Mouse (Mus musculus): ENCODE measurements around the gene Samd5.

The Samd5 gene

DNA sequence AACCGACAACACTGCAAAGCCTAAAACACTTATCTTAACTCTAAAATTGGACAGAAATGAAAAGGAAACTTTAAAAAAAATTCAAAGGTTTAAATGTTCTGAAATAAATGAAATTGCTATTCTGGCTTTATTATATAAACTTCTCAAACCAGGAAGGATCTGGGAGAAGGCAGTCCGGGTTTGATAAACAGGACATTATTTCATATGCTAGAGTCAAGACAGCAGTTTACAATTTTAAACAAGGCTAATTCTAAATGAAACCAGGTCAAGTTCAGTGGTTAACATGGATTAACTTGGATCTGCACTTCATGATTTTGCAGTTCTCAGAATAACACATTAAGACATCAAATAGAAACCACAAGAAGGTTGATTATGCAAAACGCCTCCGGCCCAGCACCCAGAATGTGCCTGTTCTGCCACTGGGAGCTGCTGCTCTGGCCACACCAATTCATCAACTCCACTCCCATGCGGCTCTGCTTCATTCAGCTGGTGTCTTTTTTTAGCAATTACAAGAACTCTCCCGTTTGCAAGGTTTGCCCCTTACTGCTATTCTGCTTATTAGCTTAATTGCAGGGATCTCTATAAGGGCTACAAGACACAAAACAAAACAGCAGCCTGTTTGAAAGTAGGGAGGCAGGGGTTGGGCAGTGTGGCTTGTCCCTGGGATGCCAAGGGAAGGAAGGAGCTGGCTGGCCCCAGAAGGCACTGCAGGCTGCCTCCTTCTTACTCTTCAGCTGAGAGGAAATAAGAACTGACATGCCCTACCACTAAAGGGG is 24.8 kb downstream of the Samd5 start:
- no peak for DNase-seq (ENCODE audit: low spot score in 2 of 2)

DNA sequence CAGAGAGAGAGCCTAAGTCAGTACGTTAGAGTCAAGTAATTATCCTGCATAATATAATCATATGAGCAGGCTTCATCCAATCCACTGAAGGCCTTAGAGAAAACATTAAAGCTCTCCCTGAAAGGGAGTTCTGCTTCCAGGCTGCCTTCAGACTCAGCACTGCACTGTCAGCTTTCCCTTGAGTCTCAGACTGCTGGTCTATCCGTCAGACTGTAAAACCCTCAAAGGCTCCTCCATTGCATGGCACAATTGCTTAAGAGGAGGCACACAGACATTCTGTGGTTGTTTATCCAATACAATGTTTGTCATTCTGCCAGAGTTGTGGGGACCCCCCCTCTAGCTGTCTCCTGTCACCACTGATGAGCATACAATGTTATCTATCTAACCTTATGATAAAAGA is 26.5 kb downstream of the Samd5 start:
- no peak for DNase-seq (ENCODE audit: low spot score in 2 of 2)

DNA sequence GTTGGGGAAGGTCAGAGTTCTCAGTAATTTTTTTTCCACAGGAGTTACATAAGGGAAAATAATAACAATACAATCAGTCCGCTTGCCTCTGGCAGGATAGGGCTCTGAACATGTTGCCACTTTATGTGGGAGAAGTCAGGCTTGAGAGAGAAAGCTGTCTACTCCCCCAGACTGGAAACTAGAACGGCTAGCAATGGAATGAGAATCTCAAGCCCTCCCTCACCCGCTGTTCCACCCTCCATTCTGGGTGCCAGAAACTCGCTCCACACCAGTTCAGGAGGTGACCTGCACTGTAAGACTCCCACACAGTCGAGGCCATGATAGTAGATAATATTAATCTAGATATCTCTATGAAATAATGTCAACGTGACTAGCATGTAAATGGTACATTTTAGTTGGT is 27.3 kb downstream of the Samd5 start:
- no peak for DNase-seq (ENCODE audit: low spot score in 2 of 2)

DNA sequence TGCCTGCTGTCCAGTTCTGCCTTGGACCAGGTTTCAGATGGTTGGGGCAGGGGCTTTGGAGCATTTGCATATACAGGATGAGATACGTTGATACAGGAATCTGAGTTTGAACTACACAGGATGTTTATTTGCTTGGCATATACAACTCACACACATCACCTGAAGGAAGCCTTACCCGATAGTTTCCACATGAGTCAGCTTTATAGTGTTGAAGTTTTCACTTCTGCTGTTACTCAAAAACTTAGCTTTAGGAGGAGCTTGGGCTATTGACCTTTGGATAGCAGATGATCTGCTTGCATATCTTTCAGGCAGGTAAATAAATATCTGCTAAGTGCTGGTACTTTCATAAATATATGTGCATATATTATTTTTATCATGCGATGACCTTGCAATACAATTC is 28.6 kb downstream of the Samd5 start:
- no peak for DNase-seq (ENCODE audit: low spot score in 2 of 2)

DNA sequence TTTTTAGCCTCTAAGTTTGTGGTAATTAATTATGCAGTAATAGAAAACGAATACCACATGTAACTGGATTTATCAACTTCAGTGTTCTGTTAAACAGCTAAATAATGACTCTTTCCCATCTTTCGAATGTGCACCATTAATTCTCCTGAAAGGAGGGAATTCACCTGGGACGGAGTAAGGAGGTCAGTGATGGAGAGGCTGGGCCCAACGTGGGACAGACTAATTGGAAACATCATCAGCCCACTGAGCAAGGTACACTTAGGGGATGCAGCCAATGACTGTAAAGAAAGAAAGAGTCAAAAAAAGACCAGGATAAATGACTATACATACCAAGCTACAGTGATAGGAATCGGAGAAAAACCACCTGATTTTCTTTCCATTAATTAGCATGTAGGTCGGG is 31.5 kb downstream of the Samd5 start:
- no peak for DNase-seq (ENCODE audit: low spot score in 2 of 2)

DNA sequence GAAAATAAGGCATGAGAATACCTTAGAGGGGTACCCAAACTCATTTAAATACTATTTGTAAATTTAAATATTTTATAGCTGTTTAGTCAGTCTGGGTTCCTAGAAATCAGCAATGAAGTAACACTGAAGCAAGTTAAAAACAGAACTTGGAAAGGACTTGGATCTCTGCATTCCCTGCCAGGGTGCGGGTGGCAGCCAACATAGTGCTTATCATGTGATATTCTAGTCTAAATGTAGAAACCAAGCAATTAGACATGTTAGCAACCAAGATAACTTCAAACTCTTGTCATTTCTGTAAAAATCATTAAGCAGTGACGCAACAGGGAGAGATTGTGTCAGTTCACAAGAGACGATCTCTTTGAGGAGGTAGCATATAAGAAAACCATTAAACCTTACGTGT is 32.9 kb downstream of the Samd5 start:
- DNase-seq (ENCODE audit: low spot score in 2 of 2): peak in 1 of 2 experiments; percentile 24

DNA sequence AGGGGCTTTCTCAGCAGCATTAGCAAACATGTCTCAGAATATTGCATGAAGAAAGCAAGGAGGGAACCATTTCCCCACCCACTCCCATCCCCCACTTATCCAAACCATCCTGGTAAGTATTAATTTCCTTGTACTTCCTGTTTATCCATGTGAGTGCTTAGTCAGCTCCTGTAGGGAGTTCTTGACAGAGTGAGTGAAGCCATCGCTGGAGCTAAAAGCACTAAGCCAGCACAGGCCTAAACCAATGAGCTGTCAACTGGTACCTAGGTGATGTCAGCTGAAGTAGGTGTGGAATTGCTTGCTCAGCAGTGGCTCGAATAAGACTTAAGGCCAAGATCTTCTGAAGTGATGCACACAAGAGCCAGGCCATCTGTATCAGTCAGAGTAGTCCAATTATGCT is 34.3 kb downstream of the Samd5 start:
- DNase-seq (ENCODE audit: low spot score in 2 of 2): no peak

DNA sequence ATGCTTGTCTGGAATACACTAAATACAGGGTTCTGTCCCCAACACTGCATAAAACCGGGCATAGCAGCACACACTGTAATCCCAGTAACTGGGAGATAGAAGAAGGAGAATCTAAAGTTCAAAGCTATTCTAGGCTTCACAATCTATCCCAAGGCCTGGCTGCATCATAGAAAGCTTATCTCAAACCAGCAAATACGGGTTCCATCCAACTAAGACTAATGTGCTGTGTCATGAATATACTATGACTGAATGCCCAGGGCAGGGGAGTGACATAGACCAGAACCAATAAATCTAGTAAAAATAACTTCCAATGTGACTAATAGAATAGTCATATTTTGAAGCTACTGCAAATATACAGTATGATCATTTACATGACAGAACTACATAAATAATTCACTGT is 35.0 kb downstream of the Samd5 start:
- no peak for DNase-seq (ENCODE audit: low spot score in 2 of 2)

DNA sequence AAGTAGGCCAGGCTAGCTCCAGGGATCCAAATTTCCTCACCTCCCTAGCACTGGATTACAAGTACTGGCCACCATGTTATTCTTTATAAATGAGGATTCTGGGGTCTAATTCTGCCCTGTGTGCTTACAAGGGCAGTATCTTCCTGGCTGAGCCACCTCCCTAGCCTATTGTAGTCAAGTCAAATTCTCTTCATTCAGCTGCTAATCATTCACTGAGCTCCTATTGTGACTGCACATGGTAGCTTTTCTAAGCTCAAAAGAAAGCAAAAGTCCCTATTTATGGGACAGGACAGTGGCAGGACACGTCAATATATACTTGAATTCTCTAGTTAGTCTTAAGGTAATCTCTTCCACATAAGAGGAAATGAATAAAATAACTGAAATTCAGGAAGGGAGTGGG is 49.7 kb downstream of the Samd5 start:
- no peak for DNase-seq (ENCODE audit: low spot score in 2 of 2)

DNA sequence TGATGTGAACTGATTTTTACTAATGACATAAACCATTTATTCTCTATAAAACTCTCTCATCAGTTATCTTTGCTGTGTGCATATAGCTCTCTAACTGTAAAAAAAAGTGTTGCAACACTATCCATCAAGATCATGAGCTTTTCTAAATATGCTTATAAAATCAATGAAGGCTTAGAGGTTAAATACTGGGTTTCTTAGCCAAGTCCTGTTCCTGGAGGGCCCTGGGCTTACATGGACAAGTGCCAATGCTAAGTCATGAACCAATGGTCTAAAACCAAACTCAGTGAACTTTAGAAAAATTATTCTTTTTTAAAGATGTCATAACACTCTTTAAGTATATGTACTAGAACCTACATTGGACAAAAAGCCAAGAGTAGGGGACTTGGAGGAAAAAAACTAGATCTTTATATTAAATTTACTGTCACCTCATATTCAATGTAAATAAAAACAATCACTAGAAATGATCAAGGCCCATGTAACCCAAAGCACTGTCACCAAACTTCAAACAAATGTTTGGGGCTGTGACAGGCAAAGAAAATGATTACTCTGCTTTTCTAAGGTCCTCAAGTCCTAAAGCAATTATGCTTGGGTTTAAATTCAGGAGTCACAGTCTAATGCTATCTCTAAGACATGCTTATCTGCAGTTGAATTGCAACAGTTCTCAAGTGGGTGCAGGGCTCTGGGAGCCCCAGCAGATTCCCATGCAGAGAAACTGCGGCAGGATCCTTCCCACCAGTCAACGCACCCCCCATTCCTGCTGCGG is 52.9 kb downstream of the Samd5 start:
- DNase-seq (ENCODE audit: low spot score in 2 of 2): no peak

DNA sequence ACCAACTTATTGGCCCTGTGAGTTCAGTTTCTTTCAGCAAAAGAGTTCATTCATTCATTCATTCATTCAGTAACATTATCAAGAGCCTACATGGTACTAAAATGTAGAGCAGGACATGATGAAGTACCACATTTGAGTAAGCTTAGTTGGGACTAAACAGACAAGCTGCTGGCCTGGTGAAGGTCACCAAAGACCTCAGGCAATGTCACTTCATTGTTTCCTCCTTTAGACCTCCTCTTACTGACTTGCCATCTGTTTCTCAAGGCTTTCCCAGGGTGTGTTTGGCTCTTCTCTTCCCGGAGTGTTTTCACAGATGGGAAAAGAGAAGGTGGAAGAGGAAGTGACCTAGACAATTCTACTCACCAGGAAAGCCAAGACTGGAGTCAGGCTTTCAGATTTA is 54.0 kb downstream of the Samd5 start:
- no peak for DNase-seq (ENCODE audit: low spot score in 2 of 2)

DNA sequence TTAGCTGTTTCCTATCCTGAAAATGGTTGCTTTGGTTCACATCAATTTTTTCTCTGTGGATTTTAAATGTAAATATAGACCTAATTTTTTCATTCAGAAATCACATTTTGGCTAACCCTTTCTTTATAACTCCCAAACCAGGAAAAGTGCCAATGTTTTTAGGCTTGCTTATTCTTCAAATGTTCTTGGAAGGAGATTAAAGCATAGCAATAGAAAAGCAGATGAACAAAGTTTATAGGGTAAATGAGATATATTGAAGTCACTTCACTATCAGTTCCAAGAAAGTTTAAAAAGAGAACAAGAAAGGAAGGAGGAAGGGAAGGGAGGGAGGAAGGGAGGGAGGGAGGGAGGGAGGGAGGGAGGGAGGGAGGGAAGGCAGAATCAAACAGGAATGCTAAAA is 60.0 kb downstream of the Samd5 start:
- DNase-seq (ENCODE audit: low spot score in 2 of 2): no peak

DNA sequence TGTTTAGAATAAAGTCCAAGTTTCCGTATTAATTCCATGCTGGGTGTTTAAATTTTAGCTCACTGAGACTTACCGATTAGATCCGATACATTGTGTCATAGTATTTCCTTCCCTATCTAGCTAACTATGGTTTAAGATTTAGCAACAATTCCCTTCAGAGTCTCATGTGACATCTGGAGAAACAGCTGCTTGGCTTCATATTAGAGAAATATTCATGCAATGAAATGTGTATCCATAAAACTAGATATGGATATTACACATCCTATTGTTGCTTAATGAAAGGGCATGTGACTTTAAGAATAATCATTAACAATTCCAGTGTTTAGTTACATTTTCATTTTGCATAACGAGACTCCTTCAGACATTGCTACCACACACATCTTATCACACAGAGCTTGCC is 66.2 kb downstream of the Samd5 start:
- DNase-seq (ENCODE audit: low spot score in 2 of 2): no peak

DNA sequence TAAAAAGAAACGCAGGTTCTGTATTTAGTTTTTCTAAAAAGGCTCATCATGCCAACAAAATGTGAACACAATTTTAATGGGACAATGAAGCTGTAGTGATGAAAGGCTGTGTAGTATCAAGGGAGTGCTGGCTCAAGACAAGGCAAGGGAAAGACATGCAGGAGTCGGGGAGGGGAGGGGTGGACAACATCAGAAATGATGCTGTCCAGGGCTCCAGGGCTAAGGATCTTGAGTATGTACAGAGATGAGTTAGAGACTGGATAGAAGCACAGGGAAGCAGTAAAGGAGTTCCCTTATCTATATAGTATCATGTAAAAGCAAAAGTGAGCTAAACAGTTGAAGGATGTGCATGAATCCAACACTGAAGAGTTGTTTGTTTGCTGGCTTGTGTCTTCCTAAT is 67.9 kb downstream of the Samd5 start:
- no peak for DNase-seq (ENCODE audit: low spot score in 2 of 2)

DNA sequence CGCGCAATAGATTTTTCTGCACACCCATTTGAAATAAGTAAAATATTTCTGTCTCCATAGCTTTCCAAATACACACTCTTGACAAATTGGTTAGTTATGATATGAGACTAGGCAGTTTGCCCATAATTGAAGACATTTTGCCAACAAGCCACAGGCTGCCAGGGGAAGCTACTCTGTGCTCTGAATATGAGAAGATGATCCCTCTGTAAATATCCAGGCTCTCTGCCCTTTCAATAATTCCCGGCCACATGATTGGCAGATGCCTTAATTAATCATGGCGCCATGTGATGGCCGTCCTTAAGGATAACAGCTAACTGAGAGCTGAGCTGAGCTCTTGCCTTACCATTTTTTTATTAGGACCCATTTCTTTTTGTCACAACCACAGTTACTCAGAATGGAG is 69.4 kb downstream of the Samd5 start:
- no peak for DNase-seq (ENCODE audit: low spot score in 2 of 2)

DNA sequence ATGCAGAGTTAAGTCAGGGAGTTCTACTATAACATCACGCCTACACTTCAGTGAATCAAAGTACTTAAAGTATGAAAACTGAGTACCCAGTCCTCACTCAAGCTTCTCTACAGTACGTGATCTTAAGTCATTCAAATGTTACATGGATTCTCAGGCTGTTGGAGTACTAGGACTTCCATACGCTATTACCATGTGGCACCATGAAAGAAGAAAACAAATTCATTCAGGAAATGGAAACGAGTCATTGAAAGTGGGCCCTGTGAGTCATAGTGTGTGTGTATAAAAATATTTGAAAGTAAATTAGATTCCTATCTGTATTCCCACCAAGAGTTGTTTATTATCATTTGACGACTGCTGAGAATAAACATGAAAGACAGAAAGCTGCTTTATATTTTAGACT is 71.7 kb downstream of the Samd5 start:
- DNase-seq (ENCODE audit: low spot score in 2 of 2): no peak

DNA sequence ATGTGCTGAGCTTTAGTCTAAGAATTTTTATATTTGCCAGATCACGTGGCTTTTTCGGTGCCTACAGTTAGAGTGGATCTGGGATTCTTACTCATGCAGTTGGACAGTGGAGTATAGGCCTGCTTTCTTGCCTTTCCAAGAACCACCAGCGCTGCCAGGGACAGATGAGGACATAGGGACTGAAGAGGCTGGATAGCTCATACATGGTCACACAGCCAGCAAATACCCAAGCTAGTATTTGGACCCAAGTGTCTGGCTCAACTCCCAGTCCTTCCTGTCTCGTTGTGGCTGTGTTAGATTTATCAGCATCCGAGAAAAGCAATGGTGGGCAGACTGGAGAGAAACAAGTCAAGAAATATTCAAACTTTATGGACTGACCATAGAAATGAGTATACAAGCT is 72.2 kb downstream of the Samd5 start:
- no peak for DNase-seq (ENCODE audit: low spot score in 2 of 2)

DNA sequence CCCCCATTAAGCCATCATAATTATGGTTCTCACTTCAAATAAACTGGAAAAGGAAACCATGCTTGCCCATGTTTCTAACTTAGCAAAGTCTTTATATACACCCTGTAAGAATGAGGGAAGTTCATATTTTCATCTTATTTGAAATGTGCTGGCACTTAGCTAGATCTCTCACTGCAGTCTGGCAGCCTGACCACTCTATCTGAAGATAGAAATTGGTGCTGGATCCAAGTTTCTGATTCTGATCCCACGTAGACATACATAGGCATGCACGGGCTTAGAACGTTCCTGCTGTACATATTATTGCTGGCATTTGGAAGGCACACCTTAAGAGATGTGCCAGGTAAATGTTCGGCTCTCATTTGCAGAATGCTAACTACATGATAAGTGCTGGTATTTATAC is 72.6 kb downstream of the Samd5 start:
- DNase-seq (ENCODE audit: low spot score in 2 of 2): no peak

DNA sequence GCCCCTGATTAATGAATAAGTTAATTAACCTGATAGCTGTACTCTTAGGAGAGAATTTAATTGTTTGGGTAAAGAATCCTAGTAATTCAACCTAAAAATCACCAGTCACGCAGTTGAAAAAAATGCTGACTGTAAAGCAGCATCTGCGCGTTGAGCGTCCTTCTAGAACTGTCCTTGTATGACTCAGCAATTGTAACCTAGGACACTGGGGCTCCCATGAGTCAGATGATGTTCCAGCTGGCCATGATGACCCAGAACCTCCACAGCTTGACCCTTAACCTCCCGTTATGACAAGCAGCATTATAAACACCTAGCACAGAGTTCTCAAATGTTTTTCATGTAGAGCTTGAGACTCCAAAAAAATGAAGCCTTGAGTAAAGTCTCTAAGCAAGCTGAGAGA is 78.8 kb downstream of the Samd5 start:
- DNase-seq (ENCODE audit: low spot score in 2 of 2): no peak

DNA sequence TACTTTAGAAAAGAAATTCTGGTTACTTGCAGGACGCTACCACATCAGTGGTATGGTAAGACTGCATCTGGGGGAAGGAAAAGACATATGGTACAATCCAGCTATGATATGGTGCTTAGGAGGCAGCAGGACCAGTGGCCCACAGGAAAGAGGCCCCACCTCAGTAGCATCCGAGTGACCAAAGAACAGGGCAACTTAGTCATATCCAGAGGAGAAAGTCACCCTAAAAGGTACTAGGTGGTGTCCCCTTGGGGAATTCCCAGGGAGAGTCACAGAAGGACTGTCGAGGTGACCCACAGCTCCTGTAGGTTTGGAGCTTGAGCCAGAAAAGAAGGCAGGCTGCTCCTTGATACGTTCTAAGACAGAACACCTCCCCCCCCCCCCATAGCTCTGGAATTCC is 80.3 kb downstream of the Samd5 start:
- no peak for DNase-seq (ENCODE audit: low spot score in 2 of 2)

DNA sequence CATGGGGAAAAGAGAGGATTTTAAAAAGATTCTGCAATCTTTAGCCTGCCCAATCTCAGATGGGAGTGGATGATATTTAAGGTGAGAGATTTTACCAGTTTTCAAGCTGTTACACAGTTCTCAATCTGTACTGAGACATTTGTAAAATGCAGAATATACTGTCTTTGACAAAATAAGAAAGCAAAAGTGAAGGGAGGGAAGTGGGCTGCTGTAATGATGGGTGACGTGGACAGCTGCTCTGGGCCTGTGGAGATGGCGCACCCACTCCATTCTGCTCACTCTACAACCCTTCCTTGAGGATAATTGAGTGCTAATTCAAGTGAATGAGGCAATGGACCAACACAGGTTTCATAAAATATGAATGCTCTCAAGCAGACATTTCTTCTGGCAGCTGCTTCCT is 84.4 kb downstream of the Samd5 start:
- no peak for DNase-seq (ENCODE audit: low spot score in 2 of 2)

DNA sequence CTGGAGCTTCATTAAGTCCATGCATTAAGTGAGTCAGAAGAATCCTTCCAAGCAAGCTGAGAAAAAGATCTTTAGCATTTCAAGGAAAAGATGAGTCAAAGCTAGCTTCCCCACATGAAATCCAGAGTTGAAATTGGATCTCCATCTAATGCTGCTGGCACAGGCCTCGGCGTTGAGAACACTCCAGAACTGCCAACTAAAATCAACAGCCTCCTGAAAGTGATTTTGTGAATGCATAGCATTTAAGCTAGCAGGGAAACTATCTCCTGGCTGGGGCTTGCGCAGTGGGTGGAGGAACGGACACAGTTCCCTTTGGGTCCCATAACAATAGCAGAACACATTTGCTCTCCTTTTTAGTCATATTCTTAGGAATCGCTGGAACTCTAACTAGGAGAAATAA is 88.7 kb downstream of the Samd5 start:
- DNase-seq (ENCODE audit: low spot score in 2 of 2): no peak

DNA sequence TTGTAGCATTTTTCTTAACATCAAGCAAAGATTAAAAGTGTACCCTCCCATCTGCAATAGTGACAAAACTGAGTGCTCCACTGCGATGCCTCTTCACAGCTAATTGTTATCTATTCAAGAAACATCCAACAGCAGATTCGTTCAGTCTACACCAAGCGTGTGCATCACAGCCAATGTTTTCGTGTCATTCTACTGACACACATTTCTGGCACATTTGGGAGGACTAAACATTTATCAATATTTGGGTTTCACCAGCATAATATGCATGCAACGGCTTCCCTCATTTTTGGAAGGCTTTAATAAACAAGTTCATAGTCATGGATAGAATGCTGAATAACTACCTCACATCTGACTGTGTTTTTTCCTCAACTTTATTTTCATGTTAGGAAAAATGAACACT is 95.6 kb downstream of the Samd5 start:
- DNase-seq (ENCODE audit: low spot score in 2 of 2): no peak

DNA sequence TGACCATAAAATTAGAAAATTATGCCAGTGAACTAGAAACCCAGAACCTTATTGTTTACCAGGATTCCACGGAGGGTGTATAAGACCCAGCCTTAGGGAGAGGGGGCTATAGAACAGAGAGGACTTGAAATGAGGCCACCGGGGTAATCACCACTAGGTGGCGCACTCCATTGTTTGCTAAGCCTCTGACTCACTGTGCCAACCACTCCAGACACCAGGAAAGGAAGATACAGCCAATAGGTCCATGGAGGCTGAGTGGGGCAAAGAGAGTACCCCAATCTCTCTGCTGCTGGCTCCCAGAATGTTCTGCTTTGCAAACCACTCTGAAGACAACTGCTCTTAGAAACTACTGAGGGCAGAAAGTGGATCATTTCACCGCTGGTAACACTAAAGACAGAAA is 99.4 kb downstream of the Samd5 start:
- no peak for DNase-seq (ENCODE audit: low spot score in 2 of 2)
